Mouse (Mus musculus) erythroid progenitor cell, adult 5-6 weeks (primary cell): Measurements from ENCODE around the gene Acot4. TPM values are rescaled to one million over a fixed set of nuclear protein-coding genes. Genes with fewer than 3 reads are reported as not detected.
A peak's percentile ranks its signal among the peaks of the same experiment; 100 is the strongest.
"Not testable (repeated sequence)": the region's sequence is repeated elsewhere in the genome, so short reads cannot be mapped to it uniquely, and the experiment has no call there.

Experiments
- ATAC-seq: replicated peaks from 2 replicates; pipeline ENCODE4 v1.8.0; 2016; ENCODE audit warnings: moderate number of reproducible peaks, mild to moderate bottlenecking, moderate TSS enrichment, inconsistent platforms; ENCODE audit not compliant: poor library complexity, low FRiP score, severe bottlenecking
- total RNA-seq, 2 experiments: library from RNA; stranded (forward) in 1 of 2; stranded (reverse) in 1 of 2; fragments of 150-400 nt in 1 of 2; fragments of 186-747, 209-891 nt in 1 of 2; gene quantifications; 2 replicates each; pipeline versions ENCODE4 v1.2.3 to v1.2.4; 2015 to 2017; ENCODE audit warnings: low replicate concordance in 2 of 2

Acot4 gene
- total RNA-seq, 2 experiments from 2014 or later = not detected

DNA sequence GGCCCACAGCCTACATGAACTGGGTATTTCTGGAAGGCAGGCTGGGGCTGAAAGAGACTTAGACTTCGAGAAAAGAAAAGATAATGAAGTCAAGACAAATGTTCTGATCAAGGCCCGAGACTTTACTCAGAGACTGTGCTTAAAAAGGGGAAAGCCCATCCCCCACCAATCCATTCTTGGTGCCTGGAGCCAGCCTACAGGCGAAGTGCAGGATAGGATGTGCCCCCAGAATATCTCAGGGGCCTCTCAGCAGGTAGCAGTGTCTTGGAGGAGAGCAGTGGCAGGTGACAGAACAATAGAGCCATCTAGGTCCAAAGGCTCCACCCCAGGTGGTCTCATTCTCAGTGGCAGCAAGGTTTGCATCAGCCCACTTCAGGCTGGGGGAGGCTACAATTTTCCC, 9.9 kb upstream of the Acot4 start:
- ATAC-seq = not testable (repeated sequence)

DNA sequence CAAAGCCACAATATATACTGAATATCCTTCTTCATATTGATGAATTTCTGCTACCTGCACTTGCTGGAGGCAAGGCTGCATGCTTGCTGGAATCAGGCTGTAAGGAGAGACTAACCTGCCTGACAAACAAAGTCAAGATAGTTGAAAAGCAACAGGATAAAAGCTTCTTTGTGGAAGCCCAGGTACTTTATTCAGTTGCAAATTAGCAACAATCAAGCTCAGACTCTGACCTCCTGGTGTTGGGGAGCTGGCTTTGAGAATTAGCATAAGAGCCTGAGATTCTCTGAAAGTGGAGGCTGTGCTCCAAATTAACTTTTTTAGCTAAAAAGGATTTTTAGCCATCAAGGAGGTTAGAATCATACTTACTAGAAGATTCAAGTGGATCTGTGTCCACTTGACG, 9.1 kb upstream of the Acot4 start:
- not testable (repeated sequence) for ATAC-seq

DNA sequence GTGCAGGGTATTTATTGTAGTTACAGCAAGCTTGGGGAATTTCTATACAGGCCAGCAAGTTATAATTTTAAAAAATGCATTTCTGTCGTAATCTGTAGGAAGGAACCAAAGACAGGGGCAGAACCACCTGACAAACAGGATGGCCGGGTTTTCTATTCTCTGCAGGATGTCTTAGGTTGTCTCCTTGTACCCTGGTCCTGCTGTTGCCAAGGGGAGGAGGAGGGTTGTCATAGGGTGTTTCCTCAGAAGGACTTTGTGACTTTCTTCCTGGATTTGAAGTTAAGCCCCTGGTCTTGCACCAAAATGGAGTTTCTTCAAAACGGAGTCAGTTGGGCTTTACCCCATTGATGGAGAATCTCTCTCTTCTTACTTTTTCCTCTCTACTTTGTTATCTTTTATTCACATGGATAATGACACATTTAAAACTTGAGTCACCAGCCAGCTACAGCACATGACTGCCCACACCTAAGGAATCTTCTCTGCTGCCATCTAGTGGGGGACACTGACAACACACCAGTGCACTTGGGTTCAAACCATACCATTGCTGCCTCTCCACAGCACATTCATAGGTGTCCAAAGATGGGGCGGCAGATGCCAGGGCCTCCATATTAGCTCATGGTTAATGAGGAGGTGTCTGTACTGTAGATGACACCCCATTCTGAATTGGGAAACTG, 7.4 kb upstream of the Acot4 start:
- peak; percentile 81 for ATAC-seq

DNA sequence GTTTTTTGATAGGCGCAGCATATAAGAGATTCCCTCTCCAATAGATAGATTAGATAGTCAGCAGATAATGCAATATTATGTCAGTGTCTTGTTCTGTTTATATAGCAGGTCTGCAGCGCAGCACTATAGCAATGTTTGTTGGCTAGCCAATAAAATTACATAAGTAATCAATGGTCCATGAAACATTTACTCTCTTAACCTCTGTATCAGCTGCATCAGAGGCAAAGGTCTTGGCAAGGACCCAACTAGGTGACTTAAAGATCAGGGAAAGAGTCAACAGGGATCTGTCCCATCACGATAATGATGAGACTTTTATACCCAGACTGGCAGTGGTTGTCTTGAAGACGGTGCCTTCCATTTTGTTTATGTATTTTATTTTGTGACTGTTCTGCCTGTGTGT, 5.3 kb upstream of the Acot4 start:
- ATAC-seq = no peak

DNA sequence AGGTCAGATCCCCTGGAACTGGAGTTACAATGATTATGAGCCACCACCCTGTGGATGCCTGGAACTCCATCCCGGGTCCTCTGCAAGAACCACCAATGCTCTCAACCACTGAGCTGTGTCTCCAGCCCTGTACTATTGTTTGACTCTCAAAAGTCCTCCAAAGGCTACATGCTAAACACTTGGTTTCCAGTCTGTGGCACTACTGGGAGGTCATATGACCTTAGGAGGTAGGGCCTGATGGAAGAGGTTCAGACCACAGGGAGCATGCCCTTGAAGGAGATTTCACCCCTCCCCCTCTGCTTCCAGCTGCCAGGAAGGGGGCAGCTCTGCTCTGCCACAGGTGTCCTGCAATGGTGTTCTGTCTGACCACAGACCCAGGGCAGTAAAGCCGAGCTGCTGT, 4.9 kb upstream of the Acot4 start:
- not testable (repeated sequence) for ATAC-seq

DNA sequence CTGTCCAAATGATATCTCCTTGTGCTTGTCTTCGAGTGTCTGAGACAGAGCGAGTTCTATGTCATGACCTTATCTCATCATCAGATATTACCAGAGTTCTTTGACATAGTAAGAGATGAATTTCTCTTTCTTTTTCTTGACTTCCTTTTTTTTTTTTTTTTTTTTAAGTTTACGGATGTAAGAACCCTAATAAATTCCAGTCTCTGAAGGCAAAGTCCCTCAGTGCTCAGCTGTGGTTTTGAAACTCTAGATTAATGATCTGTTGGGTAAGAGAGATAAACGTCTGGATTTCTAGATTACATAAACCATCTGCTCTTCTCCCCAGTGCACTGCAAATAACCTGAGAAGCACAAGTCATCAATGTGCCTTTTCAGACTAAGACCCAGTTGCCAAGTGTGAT, 4.1 kb upstream of the Acot4 start:
- no peak for ATAC-seq

DNA sequence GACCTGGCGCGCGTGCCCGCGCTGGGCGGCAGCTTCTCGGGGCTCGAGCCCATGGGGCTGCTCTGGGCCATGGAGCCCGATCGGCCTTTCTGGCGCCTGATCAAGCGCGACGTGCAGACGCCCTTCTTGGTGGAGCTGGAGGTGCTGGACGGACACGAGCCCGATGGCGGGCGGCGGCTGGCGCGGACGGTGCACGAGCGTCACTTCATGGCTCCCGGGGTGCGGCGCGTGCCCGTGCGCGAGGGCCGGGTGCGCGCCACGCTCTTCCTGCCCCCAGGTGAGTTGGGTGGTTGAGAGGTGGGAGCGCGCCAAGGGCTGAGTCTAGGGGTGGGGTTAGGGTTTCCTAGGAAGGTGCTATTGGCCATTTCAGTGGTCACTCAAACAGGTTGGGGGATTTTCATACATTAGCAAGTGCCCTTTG, 522 bp downstream of the Acot4 start, which contains the start of gene Gm49366:
Gene Gm49366 (plus strand): TSS at position 245 of the 421 bp plus-strand sequence.
- ATAC-seq = not testable (repeated sequence)

DNA sequence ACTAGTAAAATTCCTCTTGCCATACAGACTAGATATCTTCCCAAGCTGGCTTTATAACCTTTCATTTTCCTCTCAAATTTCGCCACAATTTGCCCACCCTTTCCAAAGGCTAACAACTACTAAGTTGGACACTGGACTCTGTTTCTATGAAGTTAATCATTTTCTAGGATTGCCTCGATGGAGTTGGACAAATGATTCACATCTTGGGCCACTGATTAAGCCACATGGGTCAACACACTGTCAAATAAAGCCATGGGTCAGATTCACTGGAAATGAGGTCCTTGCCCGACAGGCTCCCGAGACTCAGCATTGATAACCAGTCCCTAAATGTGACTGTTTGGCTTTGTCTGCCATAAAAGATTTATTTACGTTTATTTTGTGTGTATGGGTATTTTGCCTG, 4.1 kb downstream of the Acot4 start:
- no peak for ATAC-seq

DNA sequence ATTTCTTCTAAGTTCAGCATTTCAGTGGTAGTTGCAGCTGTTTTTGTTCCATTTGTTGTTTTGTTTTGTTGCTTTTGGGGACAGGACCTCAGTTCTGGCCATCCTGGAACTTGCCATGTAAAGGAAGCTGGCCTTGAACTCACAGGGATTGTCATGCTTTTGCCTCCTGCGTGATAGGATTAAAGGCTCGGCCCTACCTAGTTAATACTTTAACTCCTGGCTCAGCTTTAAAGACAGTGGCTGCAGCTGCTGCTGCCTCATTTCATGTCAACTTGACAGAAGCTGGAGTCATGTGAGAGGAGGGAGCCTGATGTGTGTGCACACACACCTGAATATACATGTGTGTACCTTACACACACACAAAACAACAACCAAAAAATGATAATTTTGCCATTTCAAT, 5.9 kb downstream of the Acot4 start:
- ATAC-seq = no peak

DNA sequence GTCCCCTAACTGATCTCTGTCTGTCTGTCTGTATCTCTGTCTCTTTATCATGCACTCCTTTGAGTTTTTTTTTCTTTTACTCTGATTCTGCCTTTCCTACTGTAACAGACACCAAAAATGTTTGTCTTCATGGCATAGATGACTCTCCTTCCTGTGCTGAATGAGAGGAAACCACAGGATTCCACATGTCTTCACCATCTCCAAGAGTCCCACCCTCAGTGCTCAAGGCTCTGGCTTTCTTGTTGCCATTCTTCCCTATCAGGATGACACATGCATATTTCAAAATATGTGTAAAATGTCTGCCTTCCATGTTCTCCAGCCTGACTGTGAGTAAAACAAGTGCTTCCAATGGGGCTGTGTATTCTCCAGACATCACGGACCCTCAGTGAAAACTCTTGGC, 8.7 kb downstream of the Acot4 start:
- no peak for ATAC-seq

DNA sequence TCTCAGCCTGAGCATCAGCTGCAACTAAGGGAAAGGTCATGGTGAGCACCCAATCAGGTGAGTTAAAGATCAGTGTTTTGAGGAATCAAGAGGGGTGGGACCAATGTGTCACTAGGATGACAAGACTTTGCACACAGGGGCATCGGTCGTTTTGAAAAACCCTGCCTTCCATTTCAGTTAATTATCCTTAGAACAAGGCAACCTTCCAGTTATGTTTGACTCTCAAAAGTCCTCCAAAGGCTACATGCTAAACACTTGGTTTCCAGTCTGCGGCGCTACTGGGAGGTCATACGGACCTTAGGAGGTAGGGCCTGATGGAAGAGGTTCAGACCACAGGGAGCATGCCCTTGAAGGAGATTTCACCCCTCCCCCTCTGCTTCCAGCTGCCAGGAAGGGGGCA, 12.6 kb downstream of the Acot4 start:
- ATAC-seq = not testable (repeated sequence)

DNA sequence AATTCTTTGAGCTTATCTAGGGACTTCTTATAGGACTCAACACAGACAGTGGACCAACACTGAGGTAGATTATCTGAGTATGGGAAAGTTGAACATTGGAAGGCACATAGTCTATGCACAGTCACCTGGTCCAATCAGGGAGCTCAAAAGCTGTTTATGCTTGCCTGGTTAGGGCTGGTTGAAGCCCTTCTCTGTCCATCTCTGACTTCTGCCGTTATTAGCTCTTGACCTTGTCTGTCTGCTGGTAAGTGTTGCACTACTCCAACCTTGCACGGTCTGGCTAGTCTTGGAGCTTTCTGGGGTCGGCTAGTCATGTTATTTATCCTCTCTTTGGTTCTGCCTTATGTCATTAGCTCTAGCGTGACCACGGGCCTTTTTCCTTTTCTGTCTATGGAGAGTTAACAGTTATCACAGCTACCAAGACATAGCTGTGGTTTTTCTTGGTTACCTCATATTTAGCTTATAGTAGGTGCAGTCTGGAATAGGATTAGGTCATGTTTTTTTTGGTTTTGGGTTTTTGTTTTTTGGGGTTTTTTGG, 13.8 kb downstream of the Acot4 start, which contains the start of gene Acot3:
Gene Acot3 (plus strand): TSS at position 208 of the 538 bp plus-strand sequence.
- ATAC-seq = no peak

DNA sequence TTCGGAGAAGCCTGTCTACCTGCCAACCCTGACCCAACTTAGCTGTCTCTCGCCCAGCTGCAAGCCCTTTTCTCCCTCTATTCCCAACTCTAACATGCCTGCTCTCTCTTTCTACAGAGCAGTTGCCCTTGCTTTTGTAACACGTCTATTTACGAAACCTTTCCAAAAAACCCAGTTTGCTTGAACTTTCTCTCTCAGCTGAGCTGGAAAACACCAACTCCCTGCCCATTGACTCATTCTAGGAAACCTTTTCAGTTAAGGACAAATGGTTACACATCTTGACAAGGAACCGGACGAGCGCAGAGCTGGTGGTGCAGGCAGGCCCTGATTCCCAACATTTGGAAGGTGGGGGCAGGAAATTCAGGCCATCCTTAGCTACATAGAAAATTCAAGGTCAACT, 14.4 kb downstream of the Acot4 start:
- no peak for ATAC-seq

DNA sequence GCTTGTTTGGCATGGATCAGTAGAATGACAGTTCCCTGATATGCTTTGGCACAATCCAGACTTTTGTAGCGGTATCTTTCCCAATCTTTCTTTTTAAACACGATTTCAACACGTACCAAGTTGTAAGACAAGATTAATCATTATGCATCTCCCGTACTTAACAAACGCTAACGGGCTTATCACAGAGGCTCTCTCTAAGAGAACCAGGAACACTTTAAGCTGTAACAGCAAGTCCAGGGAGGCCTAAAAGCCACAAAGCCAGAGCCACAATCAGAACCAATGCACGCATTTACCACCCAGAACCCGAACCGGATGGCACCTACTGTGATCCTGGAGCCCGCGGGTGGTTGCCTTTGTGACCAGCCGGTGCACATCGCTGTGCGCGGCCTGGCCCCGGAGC, 15.0 kb downstream of the Acot4 start:
- no peak for ATAC-seq

DNA sequence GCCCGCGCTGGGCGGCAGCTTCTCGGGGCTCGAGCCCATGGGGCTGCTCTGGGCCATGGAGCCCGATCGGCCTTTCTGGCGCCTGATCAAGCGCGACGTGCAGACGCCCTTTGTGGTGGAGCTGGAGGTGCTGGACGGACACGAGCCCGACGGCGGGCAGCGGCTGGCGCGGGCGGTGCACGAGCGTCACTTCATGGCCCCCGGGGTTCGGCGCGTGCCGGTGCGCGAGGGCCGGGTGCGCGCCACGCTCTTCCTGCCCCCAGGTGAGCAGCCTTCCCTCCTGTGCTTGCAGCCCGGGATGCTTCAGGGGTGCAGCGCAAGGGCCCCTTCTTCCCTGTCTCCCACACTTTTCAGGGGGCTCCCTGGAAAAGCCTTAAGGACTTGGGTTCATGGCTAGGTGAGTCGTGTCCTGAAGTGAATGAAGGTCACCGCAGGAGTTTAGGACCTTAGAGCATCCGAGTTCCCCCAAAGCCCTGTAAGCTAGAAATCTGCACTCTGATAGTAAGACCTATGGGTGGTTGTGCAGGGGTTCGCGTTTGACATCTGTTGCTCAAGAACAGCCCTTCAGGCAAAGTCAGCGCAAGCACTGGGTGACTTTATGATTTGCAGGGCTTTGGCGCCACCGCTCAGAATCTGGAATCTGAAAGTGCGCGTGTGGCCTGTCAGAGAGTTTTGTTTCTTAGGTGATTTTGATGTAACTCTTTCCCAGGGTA, 15.7 kb downstream of the Acot4 start:
- no peak for ATAC-seq

DNA sequence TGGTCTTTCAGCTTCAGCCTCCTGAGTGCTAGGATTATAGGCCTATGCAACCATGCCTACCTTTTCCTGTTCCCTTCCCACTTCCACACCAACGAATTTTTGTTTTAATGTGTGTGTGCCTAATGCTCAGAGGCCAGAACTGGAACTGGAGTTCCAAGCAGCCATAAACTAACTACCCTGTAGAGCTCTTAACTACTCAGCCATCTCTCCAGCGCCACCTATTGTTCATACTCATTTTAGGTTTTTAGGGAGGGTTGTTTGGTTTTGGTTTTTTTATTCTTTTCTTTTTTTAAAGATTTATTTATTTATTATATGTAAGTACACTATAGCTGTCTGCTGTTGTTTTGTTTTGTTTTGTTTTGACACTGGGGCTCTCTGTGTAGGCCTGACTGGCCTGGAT, 22.8 kb downstream of the Acot4 start:
- ATAC-seq = no peak

DNA sequence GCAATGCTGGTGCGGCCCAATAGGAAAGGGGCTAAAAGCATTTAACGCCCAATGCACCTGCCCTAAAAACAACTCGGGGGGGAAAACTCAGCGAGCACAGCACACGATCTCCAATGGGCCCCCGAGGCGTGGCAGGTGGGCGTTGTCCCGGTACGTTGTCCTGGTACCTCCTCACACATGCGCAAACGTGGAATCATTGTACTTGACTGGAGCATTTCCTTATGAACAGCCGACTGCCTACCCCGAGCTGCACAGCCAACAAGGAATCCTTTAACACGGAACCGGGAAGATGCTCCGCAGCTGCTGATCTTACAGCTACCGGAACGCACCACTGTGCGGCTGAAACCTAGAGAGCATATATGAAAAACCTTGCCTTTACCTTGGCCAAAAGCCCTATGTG, 24.2 kb downstream of the Acot4 start:
- ATAC-seq = no peak

DNA sequence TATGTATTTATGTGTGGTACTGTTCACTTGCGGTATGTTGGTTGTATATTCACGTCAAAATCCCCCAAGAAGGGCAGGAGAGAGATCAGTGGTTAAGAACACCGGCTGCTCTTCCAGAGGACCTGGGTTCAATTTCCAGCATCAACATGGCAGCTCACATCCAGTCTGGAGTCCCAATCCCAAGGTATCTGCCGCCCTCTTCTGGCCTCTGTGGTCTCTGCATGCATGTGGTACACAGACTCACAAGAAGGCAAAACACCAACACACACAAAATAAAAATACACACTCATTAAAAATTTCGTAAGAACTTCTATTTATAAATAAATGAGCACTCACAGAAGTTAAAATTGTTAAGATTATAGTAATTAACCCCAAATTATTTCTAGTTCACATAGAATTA, 25.0 kb downstream of the Acot4 start:
- ATAC-seq = no peak

DNA sequence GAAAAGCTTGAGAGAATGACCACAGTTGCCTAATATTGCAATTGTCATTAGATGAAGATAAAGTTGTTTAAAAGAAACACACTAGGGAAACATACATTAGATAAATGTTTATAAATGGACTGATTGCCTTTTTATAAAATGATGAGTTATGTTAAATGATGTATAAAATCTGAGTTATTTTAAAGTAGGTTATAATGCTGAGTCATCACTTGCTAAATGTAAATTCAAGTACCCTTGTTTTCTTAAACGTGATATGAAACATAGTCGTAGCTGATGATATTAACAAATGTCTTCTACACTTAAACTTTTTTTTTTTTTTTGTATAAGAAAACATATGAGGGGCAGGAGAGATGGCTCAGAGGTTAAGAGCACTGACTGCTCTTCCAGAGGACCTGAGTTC, 25.7 kb downstream of the Acot4 start:
- no peak for ATAC-seq

DNA sequence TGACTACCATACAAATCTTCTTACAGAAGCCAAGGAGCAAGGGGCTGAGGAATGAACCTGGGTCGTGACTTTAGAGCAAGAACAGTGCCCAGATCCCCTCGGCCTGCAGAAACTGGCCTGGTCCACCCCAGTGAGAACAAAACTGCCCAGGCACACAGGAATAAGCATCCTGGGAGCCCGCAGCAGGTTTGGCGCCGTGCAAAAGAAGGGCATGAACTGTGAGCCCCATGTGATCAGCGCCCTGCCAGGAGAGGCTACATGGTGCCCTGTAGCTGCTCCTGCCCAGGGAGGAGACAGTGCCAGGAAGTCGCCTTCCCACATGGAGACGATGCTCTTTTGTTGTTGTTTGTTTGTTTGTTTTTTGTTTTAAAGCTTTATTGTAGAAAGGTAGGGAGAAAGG, 26.4 kb downstream of the Acot4 start:
- no peak for ATAC-seq

DNA sequence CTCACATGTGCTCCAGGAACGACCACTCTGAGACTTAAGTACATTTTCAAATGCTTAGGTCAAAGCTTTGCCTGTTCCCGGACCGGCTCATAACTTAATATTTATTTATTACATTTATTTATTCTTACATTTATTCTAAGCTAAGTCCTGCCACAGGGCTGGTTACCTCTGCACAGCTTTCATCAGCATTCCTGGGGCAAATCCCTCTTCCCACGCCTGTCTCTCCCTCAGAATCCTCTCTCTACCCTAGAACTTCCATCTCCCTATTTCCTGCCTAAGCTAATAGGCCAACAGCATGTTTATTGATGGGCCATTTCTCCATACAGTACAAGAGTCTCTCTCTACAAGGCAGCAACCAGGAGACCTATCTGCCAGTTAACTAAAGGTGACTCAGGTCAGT, 29.6 kb downstream of the Acot4 start:
- no peak for ATAC-seq
